Mouse (Mus musculus) midbrain, embryonic 11.5 days (tissue): ENCODE results near the gene Hoxc13. TPM values are rescaled to one million over a fixed set of nuclear protein-coding genes. Genes with fewer than 3 reads are reported as not detected.

Experiments used
- ATAC-seq: fragments of 200-750 bp; cut with Nextera tagmentation; 2 replicates; pipeline ENCODE4 v1.8.0; 2017; ENCODE audit warnings: moderate TSS enrichment, moderate library complexity; ENCODE audit not compliant: low FRiP score
- DNase-seq: peaks from one replicate; pipeline ENCODE4 v3.0.0; 2015; ENCODE audit warnings: low spot score; ENCODE audit errors: missing footprints
- H3K27ac ChIP-seq: fragments of 300-500 bp; sonication (generic); 2 replicates; pipeline ENCODE4 v1.5.1; 2014; ENCODE audit warnings: low read depth, low read length
- H3K27me3 ChIP-seq: fragments of 300-500 bp; sonication (generic); 2 replicates; pipeline ENCODE4 v1.6.1; 2014; ENCODE audit warnings: mild to moderate bottlenecking, low read length, moderate library complexity, mixed read lengths; ENCODE audit not compliant: control insufficient read depth, insufficient read depth
- H3K36me3 ChIP-seq: fragments of 300-500 bp; sonication (generic); 2 replicates; pipeline ENCODE4 v1.6.1; 2014; ENCODE audit warnings: mild to moderate bottlenecking, low read length, moderate library complexity, mixed read lengths; ENCODE audit not compliant: control insufficient read depth, insufficient read depth
- H3K4me1 ChIP-seq: fragments of 300-500 bp; sonication (generic); 2 replicates; pipeline ENCODE4 v1.6.1; 2014; ENCODE audit warnings: low read length; ENCODE audit not compliant: control insufficient read depth, insufficient read depth
- H3K4me2 ChIP-seq: fragments of 300-500 bp; sonication (generic); 2 replicates; pipeline ENCODE4 v1.6.1; 2014; ENCODE audit warnings: mild to moderate bottlenecking, moderate library complexity
- H3K4me3 ChIP-seq: fragments of 300-500 bp; sonication (generic); 2 replicates; pipeline ENCODE4 v1.5.1; 2014; ENCODE audit warnings: low read depth, low read length
- H3K9ac ChIP-seq: fragments of 300-500 bp; sonication (generic); 2 replicates; pipeline ENCODE4 v1.6.1; 2014; ENCODE audit warnings: low read length
- H3K9me3 ChIP-seq: fragments of 300-500 bp; sonication (generic); 2 replicates; pipeline ENCODE4 v1.6.1; 2016; ENCODE audit warnings: low read length; ENCODE audit not compliant: control insufficient read depth
- WGBS: fragments of 180-500 bp; shearing (Covaris S2); extraction: QIAGEN DNeasy Blood & Tissue Kit; methylation state at CpG from one replicate; pipeline ENCODE4 v1.1.7; 2014; 5-methylcytosine and 5-hydroxymethylcytosine counted together
- polyA plus RNA-seq: library from polyadenylated mRNA; unstranded; fragments of >200 nt; fragmentation: Nextera tagmentation; extraction: Ambion mirVana; gene quantifications from 2 replicates; pipeline ENCODE4 v1.2.1, GENCODE M21; 2014

Gene Hoxc13
- polyA plus RNA-seq, 1 experiment from 2014 or later, result 0.11 TPM

- no peak for ATAC-seq
Measured at GRCm38 (mm10) chr15:102917972-102918572, 2.8 kb upstream of the Hoxc13 start.

GRCm38 (mm10) chr15:102918611-102919265 lies 2.2 kb upstream of the Hoxc13 start:
- peak; percentile 92 for DNase-seq
- no peak overlapping the region for H3K27ac ChIP-seq
- no peaks in the 10 kb centered on the region for H3K9me3 ChIP-seq
- H3K9ac ChIP-seq, result no peak overlapping the region
- peaks cover 95% of the 10 kb centered on the region for H3K27me3 ChIP-seq
- H3K4me1 ChIP-seq, result peaks cover 2% of the 10 kb centered on the region; the same call in 1 of the 2 replicates
- H3K36me3 ChIP-seq, result no peaks in the 10 kb centered on the region
- no peak overlapping the region for H3K4me2 ChIP-seq
- WGBS, result 2% methylated on average over 7 of the region's 7 CpGs
- H3K4me3 ChIP-seq, result no peak overlapping the region
- ATAC-seq, result no peak

More at GRCm38 (mm10) chr15:102917972-102918572, 2.8 kb upstream of the Hoxc13 start:
- H3K9me3 ChIP-seq, result no peaks in the 10 kb centered on the region
- no peak overlapping the region for H3K4me2 ChIP-seq
- H3K9ac ChIP-seq, result no peak overlapping the region
- 1% methylated on average over 20 of the region's 20 CpGs for WGBS
- peak; percentile 94 for DNase-seq
- peaks cover 2% of the 10 kb centered on the region; the same call in 1 of the 2 replicates for H3K4me1 ChIP-seq
- no peak overlapping the region for H3K4me3 ChIP-seq
- H3K27ac ChIP-seq, result no peak overlapping the region
- no peaks in the 10 kb centered on the region for H3K36me3 ChIP-seq
- H3K27me3 ChIP-seq, result peaks cover 95% of the 10 kb centered on the region

- Histone ChIP-seq H3K4me3 (no peak overlapping the region), H3K27me3 (peaks cover 98% of the 10 kb centered on the region), H3K9ac (no peak overlapping the region), H3K27ac (no peak overlapping the region), H3K9me3 (no peaks in the 10 kb centered on the region), H3K36me3 (no peaks in the 10 kb centered on the region), H3K4me1 (peaks cover 2% of the 10 kb centered on the region; the same call in 1 of the 2 replicates), H3K4me2 (no peak overlapping the region)
- no peak for ATAC-seq
- peak; percentile 90 for DNase-seq
- WGBS, result 4% methylated on average over 12 of the region's 12 CpGs
Measured at GRCm38 (mm10) chr15:102919336-102920180, 1.3 kb upstream of the Hoxc13 start.

- H3K4me3 ChIP-seq, result 0 out of 2 replicates have a peak overlapping the region, but pooled peaks have one; percentile 17
- WGBS, result under 1% methylated on average over 19 of the region's 20 CpGs
Measured at GRCm38 (mm10) chr15:102920619-102921018, 284 bp upstream of the Hoxc13 start.

GRCm38 (mm10) chr15:102922012-102922362 lies 1.1 kb downstream of the Hoxc13 start:
- no peak overlapping the region for H3K27ac ChIP-seq
- H3K4me3 ChIP-seq, result no peak overlapping the region
- no peak overlapping the region for H3K9ac ChIP-seq
- H3K27me3 ChIP-seq, result peaks cover 98% of the 10 kb centered on the region
- no peak for ATAC-seq
- no peaks in the 10 kb centered on the region for H3K36me3 ChIP-seq
- no peaks in the 10 kb centered on the region for H3K9me3 ChIP-seq
- peak; percentile 95 for DNase-seq
- no peak overlapping the region for H3K4me2 ChIP-seq
- WGBS, result under 1% methylated on average over 24 of the region's 24 CpGs
- H3K4me1 ChIP-seq, result peaks cover 2% of the 10 kb centered on the region; the same call in 1 of the 2 replicates

More at GRCm38 (mm10) chr15:102920619-102921018, 284 bp upstream of the Hoxc13 start:
- no peaks in the 10 kb centered on the region for H3K36me3 ChIP-seq
- no peak overlapping the region for H3K27ac ChIP-seq
- no peaks in the 10 kb centered on the region for H3K9me3 ChIP-seq
- H3K4me1 ChIP-seq, result peaks cover 2% of the 10 kb centered on the region; the same call in 1 of the 2 replicates
- ATAC-seq (peak; percentile 93), DNase-seq (peak; percentile 97)
- peak overlapping the region; percentile 25; the same call in 1 of the 2 replicates for H3K4me2 ChIP-seq
- H3K27me3 ChIP-seq, result peaks cover 98% of the 10 kb centered on the region
- H3K9ac ChIP-seq, result no peak overlapping the region

- no peaks in the 10 kb centered on the region for H3K36me3 ChIP-seq
- no peak overlapping the region for H3K27ac ChIP-seq
- no peak overlapping the region for H3K9ac ChIP-seq
- peaks cover 98% of the 10 kb centered on the region for H3K27me3 ChIP-seq
- no peak overlapping the region for H3K4me3 ChIP-seq
- no peak overlapping the region for H3K4me2 ChIP-seq
- peak; percentile 91 for DNase-seq
- no peak for ATAC-seq
- H3K4me1 ChIP-seq, result peaks cover 2% of the 10 kb centered on the region; the same call in 1 of the 2 replicates
- no peaks in the 10 kb centered on the region for H3K9me3 ChIP-seq
- 12% methylated on average over 6 of the region's 6 CpGs for WGBS
Measured at GRCm38 (mm10) chr15:102922636-102923500, 2.0 kb downstream of the Hoxc13 start.

- Histone ChIP-seq H3K4me2 (no peak overlapping the region), H3K27ac (no peak overlapping the region), H3K9ac (no peak overlapping the region), H3K36me3 (no peaks in the 10 kb centered on the region), H3K4me3 (no peak overlapping the region), H3K9me3 (no peaks in the 10 kb centered on the region), H3K4me1 (no peaks in the 10 kb centered on the region), H3K27me3 (peaks cover 98% of the 10 kb centered on the region)
- ATAC-seq (no peak), DNase-seq (no peak)
- 1% methylated on average over 40 of the region's 40 CpGs for WGBS
Measured at GRCm38 (mm10) chr15:102927032-102927645, 6.2 kb downstream of the Hoxc13 start.

- H3K27ac ChIP-seq, result no peak overlapping the region
- WGBS, result 2% methylated on average over 23 of the region's 23 CpGs
Measured at GRCm38 (mm10) chr15:102931706-102932358, 10.9 kb downstream of the Hoxc13 start.

More at GRCm38 (mm10) chr15:102931706-102932358, 10.9 kb downstream of the Hoxc13 start:
- DNase-seq (no peak), ATAC-seq (no peak)
- Histone ChIP-seq H3K27me3 (peaks cover 100% of the 10 kb centered on the region), H3K9ac (no peak overlapping the region), H3K36me3 (no peaks in the 10 kb centered on the region), H3K4me1 (no peaks in the 10 kb centered on the region), H3K4me2 (no peak overlapping the region), H3K9me3 (no peaks in the 10 kb centered on the region), H3K4me3 (no peak overlapping the region)
